Mouse (Mus musculus) CH12.LX (cell line): ENCODE results near the gene Greb1. TPM values are rescaled to one million over a fixed set of nuclear protein-coding genes. Genes with fewer than 3 reads are reported as not detected.

Experiments
- DNase-seq: peaks from one replicate; pipeline ENCODE4 v3.0.0-alpha.2; 2013; ENCODE audit errors: extremely low read depth
- H3K27ac ChIP-seq: 2 replicates; pipeline ENCODE4 v1.5.1; 2012; ENCODE audit warnings: low read depth, mild to moderate bottlenecking, control low read depth, moderate library complexity; ENCODE audit not compliant: insufficient read depth
- H3K27me3 ChIP-seq: replicated peaks from 2 replicates; pipeline ENCODE3; 2012; ENCODE audit warnings: inconsistent platforms
- H3K36me3 ChIP-seq, 2 experiments: replicated peaks in 1 of 2; 2 replicates each; pipeline versions ENCODE3 to v1.6.1; 2012; ENCODE audit warnings: inconsistent platforms in 1 of 2, low read length in 1 of 2, mild to moderate bottlenecking in 1 of 2, mixed read lengths in 1 of 2, moderate library complexity in 1 of 2; ENCODE audit not compliant: control insufficient read depth in 1 of 2, insufficient read depth in 1 of 2
- H3K4me1 ChIP-seq, 2 experiments: 2 replicates each; pipeline ENCODE4 v1.6.1; 2012; ENCODE audit warnings: inconsistent platforms in 1 of 2, moderate library complexity in 1 of 2; ENCODE audit not compliant: insufficient read depth in 2 of 2, control insufficient read depth in 1 of 2
- H3K4me2 ChIP-seq: 2 replicates; pipeline ENCODE4 v1.6.1; 2012; ENCODE audit warnings: low read depth, mild to moderate bottlenecking, control low read depth; ENCODE audit not compliant: poor library complexity, insufficient read depth, severe bottlenecking
- H3K4me3 ChIP-seq, 3 experiments: fragments of 150-350 bp in 1 of 3; sonication (generic) in 1 of 3; replicated peaks in 1 of 3; 2 replicates each; pipeline versions ENCODE3 to v1.5.1; 2011 to 2012; ENCODE audit warnings: low read depth in 2 of 3, low read length in 2 of 3, mild to moderate bottlenecking in 2 of 3, moderate library complexity in 2 of 3, control low read depth in 1 of 3, improper control_type of control experiment in 1 of 3, inconsistent platforms in 1 of 3, mixed read lengths in 1 of 3; ENCODE audit not compliant: poor library complexity in 1 of 3
- H3K79me2 ChIP-seq: replicated peaks from 2 replicates; pipeline ENCODE4 v1.6.1; 2012; ENCODE audit warnings: mild to moderate bottlenecking, moderate library complexity; ENCODE audit not compliant: control insufficient read depth, poor library complexity, insufficient read depth, severe bottlenecking; ENCODE audit errors: extremely low read depth
- H3K9ac ChIP-seq: 2 replicates; pipeline ENCODE4 v1.6.1; 2012; ENCODE audit warnings: low read depth, mild to moderate bottlenecking, control low read depth, moderate library complexity; ENCODE audit not compliant: insufficient read depth
- H3K9me3 ChIP-seq: replicated peaks from 2 replicates; pipeline ENCODE3; 2012; ENCODE audit warnings: low read length, inconsistent platforms, mixed read lengths
- BHLHE40 ChIP-seq: IDR thresholded peaks from 2 replicates; pipeline ENCODE4 v1.6.1; 2011; ENCODE audit warnings: mild to moderate bottlenecking, low read depth, low read length, improper control_type of control experiment
- CHD1 ChIP-seq: IDR thresholded peaks from 2 replicates; pipeline ENCODE4 v1.6.1; 2012; ENCODE audit warnings: low read depth, low read length, improper control_type of control experiment, inconsistent platforms
- CHD2 ChIP-seq: IDR thresholded peaks from 2 replicates; pipeline ENCODE4 v1.6.1; 2011; ENCODE audit warnings: low read length, improper control_type of control experiment
- CTCF ChIP-seq, 2 experiments: IDR thresholded peaks in 1 of 2; conservative IDR thresholded peaks in 1 of 2; 2 replicates each; pipeline ENCODE4 v1.5.1; 2011 to 2012; ENCODE audit warnings: low read depth in 2 of 2, low read length in 2 of 2, improper control_type of control experiment in 1 of 2, inconsistent platforms in 1 of 2, mild to moderate bottlenecking in 1 of 2, moderate library complexity in 1 of 2
- ELF1 ChIP-seq: IDR thresholded peaks from 2 replicates; pipeline ENCODE4 v1.6.1; 2014; ENCODE audit warnings: low read depth, mild to moderate bottlenecking, inconsistent platforms, low read length, improper control_type of control experiment
- EP300 ChIP-seq: IDR thresholded peaks from 2 replicates; pipeline ENCODE4 v1.6.1; 2011; ENCODE audit warnings: low read length, improper control_type of control experiment
- ETS1 ChIP-seq: conservative IDR thresholded peaks from 2 replicates; pipeline ENCODE4 v1.6.1; 2012; ENCODE audit warnings: low read depth, mild to moderate bottlenecking, inconsistent platforms, low read length, improper control_type of control experiment, moderate library complexity
- GABPA ChIP-seq: IDR thresholded peaks from 2 replicates; pipeline ENCODE4 v1.6.1; 2012; ENCODE audit warnings: low read depth, low read length, improper control_type of control experiment, inconsistent platforms; ENCODE audit not compliant: insufficient replicate concordance
- IRF4 ChIP-seq: IDR thresholded peaks from 2 replicates; pipeline ENCODE4 v1.6.1; 2014; ENCODE audit warnings: low read depth, mild to moderate bottlenecking, inconsistent platforms, low read length, improper control_type of control experiment
- JUN ChIP-seq: IDR thresholded peaks from 2 replicates; pipeline ENCODE4 v1.6.1; 2011; ENCODE audit warnings: low read depth, mild to moderate bottlenecking, low read length, improper control_type of control experiment, moderate library complexity; ENCODE audit not compliant: insufficient read depth
- KAT2A ChIP-seq: IDR thresholded peaks from 2 replicates; pipeline ENCODE4 v1.6.1; 2012; ENCODE audit warnings: low read length, improper control_type of control experiment, inconsistent platforms; ENCODE audit not compliant: insufficient replicate concordance
- MAFK ChIP-seq: IDR thresholded peaks from 2 replicates; pipeline ENCODE4 v1.6.1; 2011; ENCODE audit warnings: low read length, improper control_type of control experiment; ENCODE audit not compliant: insufficient replicate concordance
- MEF2A ChIP-seq: IDR thresholded peaks from 2 replicates; pipeline ENCODE4 v1.6.1; 2014; ENCODE audit warnings: low read depth, mild to moderate bottlenecking, inconsistent platforms, low read length, improper control_type of control experiment, borderline replicate concordance
- MXI1 ChIP-seq: IDR thresholded peaks from 2 replicates; pipeline ENCODE4 v1.6.1; 2011; ENCODE audit warnings: mild to moderate bottlenecking, low read depth, low read length, improper control_type of control experiment
- MYC ChIP-seq: IDR thresholded peaks from 2 replicates; pipeline ENCODE4 v1.6.1; 2011; ENCODE audit warnings: low read depth, mild to moderate bottlenecking, improper control_type of control experiment, low read length
- NELFE ChIP-seq: IDR thresholded peaks from 2 replicates; pipeline ENCODE4 v1.6.1; 2011; ENCODE audit warnings: low read depth, low read length, improper control_type of control experiment
- NRF1 ChIP-seq: IDR thresholded peaks from 2 replicates; pipeline ENCODE4 v1.6.1; 2014; ENCODE audit warnings: low read depth, mild to moderate bottlenecking, inconsistent platforms, low read length, improper control_type of control experiment, moderate library complexity
- POLR2AphosphoS2 ChIP-seq: IDR thresholded peaks from 2 replicates; pipeline ENCODE4 v1.6.1; 2011; ENCODE audit warnings: low read depth, low read length, improper control_type of control experiment
- RAD21 ChIP-seq: IDR thresholded peaks from 2 replicates; pipeline ENCODE4 v1.6.1; 2011; ENCODE audit warnings: low read depth, mild to moderate bottlenecking, low read length, improper control_type of control experiment, moderate library complexity
- RCOR1 ChIP-seq: conservative IDR thresholded peaks from 2 replicates; pipeline ENCODE4 v1.6.1; 2012; ENCODE audit warnings: low read depth, mild to moderate bottlenecking, inconsistent platforms, low read length, improper control_type of control experiment
- UBTF ChIP-seq: IDR thresholded peaks from 2 replicates; pipeline ENCODE4 v1.6.1; 2012; ENCODE audit warnings: low read depth, mild to moderate bottlenecking, inconsistent platforms, low read length, improper control_type of control experiment, moderate library complexity
- ZKSCAN1 ChIP-seq: IDR thresholded peaks from 2 replicates; pipeline ENCODE4 v1.6.1; 2012; ENCODE audit warnings: low read depth, inconsistent platforms, low read length, improper control_type of control experiment, borderline replicate concordance
- ZMIZ1 ChIP-seq: IDR thresholded peaks from 2 replicates; pipeline ENCODE4 v1.6.1; 2012; ENCODE audit warnings: low read depth, mild to moderate bottlenecking, inconsistent platforms, low read length, improper control_type of control experiment
- ZNF384 ChIP-seq: IDR thresholded peaks from 2 replicates; pipeline ENCODE4 v1.6.1; 2012; ENCODE audit warnings: low read depth, low read length, improper control_type of control experiment, inconsistent platforms
- dilution Hi-C: fragments of 300-500 bp; cut with MboI; formaldehyde crosslinking; loops from 2 replicates; pipeline ENCODE4 v1.14.3; 2020; ENCODE audit warnings: low sequenced_read_pairs; ENCODE audit not compliant: extremely low pct_unique_long_range_greater_than_20kb, extremely low pct_ligation_motif_present
- in situ Hi-C: fragments of 300-500 bp; cut with MboI; formaldehyde crosslinking; loops from 3 replicates; pipeline ENCODE4 v1.14.3; 2019; ENCODE audit warnings: low sequenced_read_pairs, low pct_ligation_motif_present, low pct_unique_long_range_greater_than_20kb, mixed read lengths
- polyA plus RNA-seq: library from polyadenylated mRNA; unstranded; fragments of >175 nt; gene quantifications from 2 replicates; pipeline ENCODE4 v1.2.1, GENCODE M21; 2012; ENCODE audit warnings: low read depth; ENCODE audit not compliant: insufficient read length
- total RNA-seq, 2 experiments: library from RNA; depleted of rRNA; stranded (reverse); fragments of 300-350 nt in 1 of 2; fragments of >200 nt in 1 of 2; gene quantifications; 2 replicates each; pipeline ENCODE4 v1.2.3; 2012 to 2014

Gene Greb1
- total and polyA plus RNA-seq, 3 experiments: not detected

GRCm38 (mm10) chr12:16633235-16633634, 167.5 kb downstream of the Greb1 start:
- dilution Hi-C loops (no loop called here), in situ Hi-C loops (loop anchor here (5.0 kb wide), 1 partner anchor 66 kb away; no protein-coding TSS in a partner anchor)
- Histone ChIP-seq H3K27me3 (no peaks in the 10 kb centered on the region), H3K9me3 (no peaks in the 10 kb centered on the region), H3K27ac (no peak overlapping the region), H3K36me3 (no peaks in the 10 kb centered on the region), H3K4me1 (peaks cover 7 to 27% of the 10 kb centered on the region in 2 experiments; a peak in 3 of 4 replicates), H3K4me2 (no peak overlapping the region), H3K79me2 (no peaks in the 10 kb centered on the region), H3K9ac (no peak overlapping the region), H3K4me3 (no peak overlapping the region)
- DNase-seq: no peak
- TF ChIP-seq CHD2 (no peak), NRF1 (no peak), MXI1 (no peak), UBTF (no peak), ZKSCAN1 (no peak), MEF2A (no peak), ELF1 (no peak), POLR2AphosphoS2 (no peak), CHD1 (no peak), RCOR1 (no peak), RAD21 (no peak), GABPA (no peak), ZMIZ1 (no peak), NELFE (no peak), KAT2A (no peak), ETS1 (no peak), MAFK (no peak), JUN (no peak)

GRCm38 (mm10) chr12:16631423-16631822, 169.3 kb downstream of the Greb1 start:
- Histone ChIP-seq H3K27me3 (no peaks in the 10 kb centered on the region), H3K4me3 (no peak overlapping the region), H3K36me3 (no peaks in the 10 kb centered on the region), H3K4me1 (peaks cover 5 to 21% of the 10 kb centered on the region in 2 experiments; a peak in 2 of 4 replicates), H3K79me2 (no peaks in the 10 kb centered on the region), H3K9me3 (no peaks in the 10 kb centered on the region), H3K27ac (no peak overlapping the region), H3K9ac (no peak overlapping the region), H3K4me2 (no peak overlapping the region)
- peak; percentile 65 for DNase-seq
- peak; percentile 76 for TF ChIP-seq BHLHE40
- peak; percentile 40; the same call in 1 of the 2 replicates for TF ChIP-seq IRF4
- TF ChIP-seq ETS1: 0 out of 2 replicates have a peak, but pooled peaks have one; percentile 7
- TF ChIP-seq POLR2AphosphoS2: no peak
- TF ChIP-seq MAFK: peak; percentile 66; the same call in 1 of the 2 replicates
- no peak for TF ChIP-seq CTCF (conservative IDR thresholded peaks at IDR 0.05 in 1 of 2, IDR thresholded peaks at IDR 0.05 in 1 of 2; ENCODE audit: low read depth in 2 of 2, low read length in 2 of 2)
- TF ChIP-seq MYC: 0 out of 2 replicates have a peak, but pooled peaks have one; percentile 15
- peak; percentile 67; the same call in 1 of the 2 replicates for TF ChIP-seq EP300
- TF ChIP-seq ZNF384: peak; percentile 84
- dilution Hi-C loops: no loop called here
- in situ Hi-C loops: loop anchor here (5.0 kb wide), 1 partner anchor 64 kb away; no protein-coding TSS in a partner anchor
